Mouse (Mus musculus) layer of hippocampus, adult 6 months (tissue): ENCODE data around the gene U90926. TPM values are rescaled to one million over a fixed set of nuclear protein-coding genes. Genes with fewer than 3 reads are reported as not detected.

Source experiments
- long read RNA-seq, 2 experiments: library from polyadenylated mRNA; unstranded; transcript quantifications; one replicate each; pipeline ENCODE4 v2.0.0; 2019 to 2020
- polyA plus RNA-seq: library from polyadenylated mRNA; unstranded; fragments of <200 nt; fragmentation: Nextera tagmentation; gene quantifications from 2 replicates; pipeline ENCODE4 v1.2.3, GENCODE M21; 2021

U90926 gene
- not detected in 2 replicates for polyA plus RNA-seq
- long read RNA-seq, experiment 1: 0 reads
- long read RNA-seq, experiment 2: 0 reads

DNA sequence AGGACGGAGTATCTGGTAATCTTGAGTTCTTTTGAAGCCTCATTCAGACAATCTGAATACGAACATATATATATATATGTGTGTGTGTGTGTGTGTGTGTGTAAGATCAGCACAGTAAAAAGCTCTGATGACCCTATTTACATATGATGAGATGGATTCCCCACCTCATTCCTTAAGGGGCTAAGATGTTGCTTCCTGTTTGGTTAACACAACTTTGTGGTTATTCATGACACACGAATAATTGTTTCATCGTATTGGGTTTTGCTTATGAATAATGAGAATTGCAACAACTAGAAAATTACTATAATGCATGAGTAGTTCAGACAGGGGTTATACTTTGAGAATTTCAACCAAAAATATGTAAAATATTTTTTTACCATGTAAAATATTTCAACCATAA, at the start of gene U90926:
Gene U90926 (minus strand): TSS at position 101 of the 400 bp plus-strand sequence.

DNA sequence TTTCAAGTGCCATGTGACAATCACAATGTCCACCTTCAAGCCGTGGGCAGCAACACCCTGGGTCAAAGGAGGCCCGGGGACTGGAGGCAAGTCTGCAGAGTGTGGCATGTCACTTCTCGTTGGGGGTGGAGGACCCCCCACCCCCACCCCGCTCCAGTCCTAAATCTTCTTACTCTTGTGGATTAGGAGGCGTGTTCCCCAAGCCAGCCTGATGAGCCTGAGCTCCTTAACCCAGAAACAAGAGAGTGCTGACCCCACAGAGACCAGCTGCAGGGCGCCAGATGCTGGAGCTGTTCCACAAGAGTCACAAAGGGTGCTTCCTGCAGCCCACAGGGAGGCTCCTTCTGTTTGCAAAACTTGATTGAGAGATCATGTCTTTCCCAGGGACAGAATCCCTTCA, 41.0 kb upstream of the U90926 start, which contains the start of gene Ppef2:
Gene Ppef2 (minus strand): TSS at position 61 of the 400 bp plus-strand sequence.

Other genes with a start within 250 kb of the U90926 start
- not detected in 2 replicates for gene Odaph, start 227.9 kb downstream of the U90926 start, polyA plus RNA-seq
- gene Cdkl2, start 171.5 kb downstream of the U90926 start, polyA plus RNA-seq: 15.3 and 16.8 TPM in 2 replicates
- gene G3bp2, start 131.7 kb downstream of the U90926 start, polyA plus RNA-seq: 282 and 297 TPM in 2 replicates
- 13.7 and 14.1 TPM in 2 replicates for gene Uso1, start 77.5 kb downstream of the U90926 start, polyA plus RNA-seq
- 0.34 and 0.49 TPM in 2 replicates for gene Ppef2, start 40.9 kb upstream of the U90926 start, polyA plus RNA-seq
- gene Naaa, start 62.8 kb upstream of the U90926 start, polyA plus RNA-seq: 44.4 and 55.2 TPM in 2 replicates
- gene Sdad1, start 95.1 kb upstream of the U90926 start, polyA plus RNA-seq: 7.7 and 8.0 TPM in 2 replicates
- gene Cxcl9, start 112.7 kb upstream of the U90926 start, polyA plus RNA-seq: not detected in 2 replicates
- 4.5 and 5.8 TPM in 2 replicates for gene Art3, start 116.4 kb upstream of the U90926 start, polyA plus RNA-seq
- gene Cxcl10, start 133.5 kb upstream of the U90926 start, polyA plus RNA-seq: 1.4 and 1.5 TPM in 2 replicates
- gene Nup54, start 219.8 kb upstream of the U90926 start, polyA plus RNA-seq: 17.9 and 19.1 TPM in 2 replicates